Mouse (Mus musculus) ES-Bruce4 (cell line): ENCODE measurements around the gene Abhd16a. TPM values are rescaled to one million over a fixed set of nuclear protein-coding genes. Genes with fewer than 3 reads are reported as not detected.
A peak's percentile ranks its signal among the peaks of the same experiment; 100 is the strongest.

ENCODE experiments used
- H3K27ac ChIP-seq: 2 replicates; pipeline ENCODE4 v1.5.1; 2012; ENCODE audit warnings: low read length, inconsistent platforms; ENCODE audit not compliant: insufficient read depth
- H3K27me3 ChIP-seq: 2 replicates; pipeline ENCODE4 v1.6.1; 2012; ENCODE audit warnings: mild to moderate bottlenecking, low read length, inconsistent platforms; ENCODE audit not compliant: control insufficient read depth, poor library complexity, insufficient read depth, severe bottlenecking
- H3K36me3 ChIP-seq: 2 replicates; pipeline ENCODE4 v1.6.1; 2012; ENCODE audit warnings: inconsistent platforms, mild to moderate bottlenecking, low read length, moderate library complexity; ENCODE audit not compliant: control insufficient read depth, poor library complexity, insufficient read depth, severe bottlenecking
- H3K4me1 ChIP-seq: one replicate; pipeline ENCODE4 v1.8.1; 2011; ENCODE audit warnings: low read length; ENCODE audit not compliant: control insufficient read depth, insufficient read depth
- H3K4me3 ChIP-seq: 2 replicates; pipeline ENCODE4 v1.5.1; 2011; ENCODE audit warnings: low read depth, mild to moderate bottlenecking, low read length
- H3K9ac ChIP-seq: 2 replicates; pipeline ENCODE4 v1.6.1; 2012; ENCODE audit warnings: low read depth, mild to moderate bottlenecking, inconsistent platforms; ENCODE audit not compliant: poor library complexity, severe bottlenecking
- H3K9me3 ChIP-seq: replicated peaks from 2 replicates; pipeline ENCODE4 v1.6.1; 2012; ENCODE audit warnings: mild to moderate bottlenecking, low read length, inconsistent platforms; ENCODE audit not compliant: control insufficient read depth, poor library complexity, insufficient read depth, severe bottlenecking
- CTCF ChIP-seq: IDR thresholded peaks from one replicate; pipeline ENCODE4 v1.8.1; 2011; ENCODE audit warnings: low read depth, low read length
- EP300 ChIP-seq: IDR thresholded peaks from 2 replicates; pipeline ENCODE4 v1.6.1; 2011; ENCODE audit warnings: low read depth, low read length; ENCODE audit not compliant: insufficient read depth
- POLR2A ChIP-seq: IDR thresholded peaks from one replicate; pipeline ENCODE4 v1.8.1; 2011; ENCODE audit warnings: low read length; ENCODE audit not compliant: insufficient read depth
- polyA plus RNA-seq: library from polyadenylated mRNA; stranded (reverse); fragments of >200 nt; gene quantifications from 2 replicates; pipeline ENCODE4 v1.2.4, GENCODE M21; 2011; ENCODE audit warnings: low read depth; ENCODE audit not compliant: missing spikeins, insufficient read depth, insufficient read length

Abhd16a gene
- polyA plus RNA-seq, 1 experiment = 12.7 TPM

- no peaks in the 10 kb centered on the region for H3K27me3 ChIP-seq
- H3K27ac ChIP-seq = peak within 1 kb of the TSS; percentile 40
- peak within 1 kb of the TSS; percentile 64 for H3K9ac ChIP-seq
- TF ChIP-seq POLR2A (no peak), EP300 (0 out of 2 replicates have a peak, but pooled peaks have one; percentile 50), CTCF (peak; percentile 48)
- peaks cover 15% of the 10 kb centered on the region for H3K36me3 ChIP-seq
- H3K4me3 ChIP-seq = peak within 1 kb of the TSS; percentile 87
- peaks cover 6% of the 10 kb centered on the region for H3K4me1 ChIP-seq
- no peaks in the 10 kb centered on the region for H3K9me3 ChIP-seq
Observed at GRCm38 (mm10) chr17:35058911-35059892, 29.9 kb upstream of the Abhd16a start, which contains the start of gene Ddah2. Gene Ddah2 (plus strand): TSS chr17:35059035.

DNA sequence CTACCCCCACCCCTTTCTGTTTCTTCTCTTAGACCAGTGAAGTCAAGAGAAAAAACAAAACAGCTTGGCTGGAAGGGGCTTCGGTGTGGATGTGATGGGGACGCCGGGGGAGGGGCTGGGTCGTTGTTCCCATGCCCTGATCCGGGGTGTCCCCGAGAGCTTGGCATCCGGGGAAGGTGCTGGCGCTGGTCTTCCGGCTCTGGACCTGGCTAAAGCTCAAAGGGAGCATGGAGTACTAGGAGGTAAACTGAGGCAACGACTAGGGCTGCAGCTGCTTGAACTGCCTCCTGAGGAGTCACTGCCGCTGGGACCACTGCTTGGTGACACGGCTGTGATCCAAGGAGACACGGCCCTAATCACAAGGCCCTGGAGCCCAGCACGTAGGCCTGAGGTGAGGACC is 29.0 kb upstream of the Abhd16a start:
- Histone ChIP-seq H3K4me3 (peak overlapping the region; percentile 87), H3K27me3 (no peaks in the 10 kb centered on the region), H3K4me1 (peaks cover 6% of the 10 kb centered on the region), H3K9me3 (no peaks in the 10 kb centered on the region), H3K27ac (no peak overlapping the region), H3K9ac (peak overlapping the region; percentile 64), H3K36me3 (peaks cover 9% of the 10 kb centered on the region)
- TF ChIP-seq CTCF = no peak
- no peak for TF ChIP-seq POLR2A
- no peak for TF ChIP-seq EP300

DNA sequence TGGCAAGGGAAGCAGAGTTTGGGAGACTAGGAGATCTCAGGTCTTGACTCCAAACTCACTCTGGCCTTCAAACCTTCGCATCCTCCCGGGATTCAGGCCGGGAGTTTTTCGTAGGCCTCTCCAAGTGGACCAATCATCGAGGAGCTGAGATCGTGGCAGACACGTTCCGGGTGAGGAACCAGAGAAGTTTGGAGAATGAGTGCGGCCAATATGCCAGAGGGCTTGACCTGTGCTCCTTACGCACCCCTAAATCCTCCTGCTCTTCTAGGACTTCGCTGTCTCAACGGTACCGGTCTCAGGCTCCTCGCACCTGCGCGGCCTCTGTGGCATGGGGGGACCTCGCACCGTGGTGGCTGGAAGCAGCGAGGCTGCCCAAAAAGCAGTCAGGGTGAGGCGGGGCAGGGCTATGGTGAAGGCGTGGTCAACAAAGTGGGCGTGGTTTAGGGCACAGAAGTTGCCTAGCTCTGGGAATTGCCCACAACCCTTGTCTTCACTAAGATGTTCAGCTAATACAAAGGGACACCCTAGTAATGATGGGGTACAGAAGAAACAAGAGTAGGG is 28.2 kb upstream of the Abhd16a start:
- no peaks in the 10 kb centered on the region for H3K9me3 ChIP-seq
- peak overlapping the region; percentile 87 for H3K4me3 ChIP-seq
- no peak overlapping the region for H3K9ac ChIP-seq
- H3K4me1 ChIP-seq = peaks cover 6% of the 10 kb centered on the region
- peaks cover 8% of the 10 kb centered on the region for H3K36me3 ChIP-seq
- TF ChIP-seq EP300 (no peak), POLR2A (no peak), CTCF (no peak)
- H3K27me3 ChIP-seq = no peaks in the 10 kb centered on the region
- no peak overlapping the region for H3K27ac ChIP-seq

DNA sequence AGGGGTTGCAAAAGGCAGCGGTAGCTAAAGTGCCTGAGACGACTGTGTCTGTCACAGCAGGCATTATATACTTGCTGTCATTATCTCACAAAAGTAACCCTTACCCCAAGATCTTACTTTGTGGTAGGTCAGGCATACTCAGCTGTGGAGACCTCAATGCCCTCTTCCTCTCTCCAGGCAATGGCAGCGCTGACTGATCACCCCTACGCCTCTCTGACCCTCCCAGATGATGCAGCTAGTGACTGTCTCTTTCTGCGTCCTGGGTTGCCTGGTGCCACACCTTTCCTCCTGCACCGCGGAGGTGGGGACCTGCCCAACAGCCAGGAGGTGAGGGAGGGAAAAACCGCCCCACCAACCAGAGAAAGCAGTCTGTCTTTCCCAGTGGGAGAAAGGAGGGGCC is 27.8 kb upstream of the Abhd16a start:
- no peaks in the 10 kb centered on the region for H3K9me3 ChIP-seq
- no peak overlapping the region for H3K9ac ChIP-seq
- no peak overlapping the region for H3K4me3 ChIP-seq
- H3K27me3 ChIP-seq = no peaks in the 10 kb centered on the region
- TF ChIP-seq POLR2A (no peak), EP300 (no peak), CTCF (no peak)
- peaks cover 4% of the 10 kb centered on the region for H3K36me3 ChIP-seq
- peaks cover 6% of the 10 kb centered on the region for H3K4me1 ChIP-seq
- peak overlapping the region; percentile 5; the same call in 1 of the 2 replicates for H3K27ac ChIP-seq

GRCm38 (mm10) chr17:35063466-35063865 is 25.6 kb upstream of the Abhd16a start:
- 0 out of 2 replicates have a peak, but pooled peaks cover under 1% of the 10 kb centered on the region for H3K36me3 ChIP-seq
- TF ChIP-seq POLR2A = no peak
- TF ChIP-seq EP300 = no peak
- TF ChIP-seq CTCF = no peak
- no peak overlapping the region for H3K4me3 ChIP-seq
- no peaks in the 10 kb centered on the region for H3K9me3 ChIP-seq
- no peak overlapping the region for H3K27ac ChIP-seq
- peaks cover 6% of the 10 kb centered on the region for H3K4me1 ChIP-seq
- no peaks in the 10 kb centered on the region for H3K27me3 ChIP-seq
- no peak overlapping the region for H3K9ac ChIP-seq
